Comparison of ENCODE assay signal across 8 mouse cellular contexts in genomic region chr5:124355425-124355959, GRCm38 (mm10). TPM values are rescaled to one million over a fixed set of nuclear protein-coding genes. Genes with fewer than 3 reads are reported as not detected.
DNase-seq lines count a peak whose midpoint lies in the region; ATAC-seq lines count a peak whose summit lies in the region.

No protein-coding gene starts in this region.

- peak overlapping the region; percentile 31; the same call in 1 of the 2 replicates for H3K9ac ChIP-seq in limb, embryonic 15.5 days

- WGBS in heart, embryonic 10.5 days: 5% methylated on average over 12 of the region's 12 CpGs
- WGBS in forebrain, embryonic 10.5 days: 2% methylated on average over 12 of the region's 12 CpGs
- WGBS in limb, embryonic 15.5 days: 4% methylated on average over 12 of the region's 12 CpGs

- H3K4me3 ChIP-seq in heart, embryonic 10.5 days: peak overlapping the region; percentile 100
- H3K4me3 ChIP-seq in forebrain, embryonic 10.5 days: peak overlapping the region; percentile 86
- H3K4me3 ChIP-seq in limb, embryonic 15.5 days: peak overlapping the region; percentile 88

- peak overlapping the region; percentile 50 for H3K4me2 ChIP-seq in limb, embryonic 15.5 days

- no peak for DNase-seq in heart, embryonic 10.5 days (ENCODE audit: low spot score)
- no peak for DNase-seq in heart, adult 18-20 months
- peak; percentile 10 for DNase-seq in 3T3-L1 (ENCODE audit: low read depth, low spot score)
- DNase-seq in forebrain, embryonic 10.5 days (ENCODE audit: extremely low spot score, low spot score): no peak
- no peak for DNase-seq in left cerebral cortex, adult 11 months (ENCODE audit: low spot score)

- H3K36me3 ChIP-seq in heart, embryonic 10.5 days: peaks cover 13% of the 10 kb centered on the region
- peaks cover 17% of the 10 kb centered on the region for H3K36me3 ChIP-seq in forebrain, embryonic 10.5 days (replicated peaks)
- no peaks in the 10 kb centered on the region for H3K36me3 ChIP-seq in limb, embryonic 15.5 days

- no peaks in the 10 kb centered on the region for H3K27me3 ChIP-seq in heart, embryonic 10.5 days (ENCODE audit: insufficient read depth, poor library complexity, severe bottlenecking)
- H3K27me3 ChIP-seq in forebrain, embryonic 10.5 days (ENCODE audit: poor library complexity, severe bottlenecking): no peaks in the 10 kb centered on the region
- H3K27me3 ChIP-seq in limb, embryonic 15.5 days: no peaks in the 10 kb centered on the region

- no peaks in the 10 kb centered on the region for H3K9me3 ChIP-seq in heart, embryonic 10.5 days
- H3K9me3 ChIP-seq in forebrain, embryonic 10.5 days: no peaks in the 10 kb centered on the region
- no peaks in the 10 kb centered on the region for H3K9me3 ChIP-seq in limb, embryonic 15.5 days

- peak overlapping the region; percentile 56 for H3K27ac ChIP-seq in heart, embryonic 10.5 days
- H3K27ac ChIP-seq in forebrain, embryonic 10.5 days: peak overlapping the region; percentile 100
- H3K27ac ChIP-seq in limb, embryonic 15.5 days: no peak overlapping the region

- ATAC-seq in limb, embryonic 15.5 days (ENCODE audit: insufficient number of reproducible peaks, low FRiP score, low TSS enrichment, low read depth): no peak
- ATAC-seq in monocyte, adult 5-6 weeks (replicated peaks; ENCODE audit: insufficient number of reproducible peaks, low FRiP score, low TSS enrichment, poor library complexity, severe bottlenecking): no peak
- no peak for ATAC-seq in frontal cortex, adult (ENCODE audit: low TSS enrichment)

- H3K4me1 ChIP-seq in heart, embryonic 10.5 days: peaks cover 19% of the 10 kb centered on the region
- H3K4me1 ChIP-seq in forebrain, embryonic 10.5 days: peaks cover 25% of the 10 kb centered on the region
- peaks cover 25% of the 10 kb centered on the region for H3K4me1 ChIP-seq in limb, embryonic 15.5 days

RNA-seq across cellular contexts. Expression of gene Cdk2ap1, which starts 7.4 kb away (rescaled TPM):
- 34.4 and 43.7 TPM in 2 replicates for polyA plus RNA-seq in heart, embryonic 10.5 days (2016; fragmentation: Nextera tagmentation; extraction: Ambion mirVana)
- total RNA-seq in heart, adult 18-20 months (2021): 100 to 1,000 TPM; 148 to 156 TPM
- polyA plus RNA-seq in forebrain, embryonic 10.5 days (2016; fragmentation: Nextera tagmentation; extraction: Ambion mirVana): 57.3 and 64.7 TPM in 2 replicates
- polyA plus RNA-seq in limb, embryonic 15.5 days (2015; fragmentation: Nextera tagmentation; extraction: Ambion mirVana): 37.7 and 49.2 TPM in 2 replicates
- 91.4 to 168 TPM (median 101 TPM) in 3 replicates for total RNA-seq in monocyte, adult 5-6 weeks (2017)

RNA-seq across cellular contexts. Expression of gene 2810006K23Rik, which starts 27.6 kb away (rescaled TPM):
- polyA plus RNA-seq in heart, embryonic 10.5 days (2016; fragmentation: Nextera tagmentation; extraction: Ambion mirVana): 22.1 and 22.9 TPM in 2 replicates
- 10 to 100 TPM; 12.4 to 14.4 TPM for total RNA-seq in heart, adult 18-20 months (2021)
- 24.9 and 25.7 TPM in 2 replicates for polyA plus RNA-seq in forebrain, embryonic 10.5 days (2016; fragmentation: Nextera tagmentation; extraction: Ambion mirVana)
- polyA plus RNA-seq in limb, embryonic 15.5 days (2015; fragmentation: Nextera tagmentation; extraction: Ambion mirVana): 15.2 and 15.9 TPM in 2 replicates
- 4.0 to 18.6 TPM (median 6.7 TPM) in 3 replicates for total RNA-seq in monocyte, adult 5-6 weeks (2017)

RNA-seq across cellular contexts. Expression of gene Mphosph9, which starts 27.7 kb away (rescaled TPM):
- 15.6 and 20.5 TPM in 2 replicates for polyA plus RNA-seq in heart, embryonic 10.5 days (2016; fragmentation: Nextera tagmentation; extraction: Ambion mirVana)
- total RNA-seq in heart, adult 18-20 months (2021): 1 to 10 TPM; 3.9 to 5.5 TPM
- polyA plus RNA-seq in forebrain, embryonic 10.5 days (2016; fragmentation: Nextera tagmentation; extraction: Ambion mirVana): 19.5 and 20.9 TPM in 2 replicates
- polyA plus RNA-seq in limb, embryonic 15.5 days (2015; fragmentation: Nextera tagmentation; extraction: Ambion mirVana): 6.7 and 8.2 TPM in 2 replicates
- total RNA-seq in monocyte, adult 5-6 weeks (2017): 8.3 to 21.1 TPM (median 12.8 TPM) in 3 replicates
